Comparison of ENCODE assay signal across 8 mouse cellular contexts in the genomic region with DNA sequence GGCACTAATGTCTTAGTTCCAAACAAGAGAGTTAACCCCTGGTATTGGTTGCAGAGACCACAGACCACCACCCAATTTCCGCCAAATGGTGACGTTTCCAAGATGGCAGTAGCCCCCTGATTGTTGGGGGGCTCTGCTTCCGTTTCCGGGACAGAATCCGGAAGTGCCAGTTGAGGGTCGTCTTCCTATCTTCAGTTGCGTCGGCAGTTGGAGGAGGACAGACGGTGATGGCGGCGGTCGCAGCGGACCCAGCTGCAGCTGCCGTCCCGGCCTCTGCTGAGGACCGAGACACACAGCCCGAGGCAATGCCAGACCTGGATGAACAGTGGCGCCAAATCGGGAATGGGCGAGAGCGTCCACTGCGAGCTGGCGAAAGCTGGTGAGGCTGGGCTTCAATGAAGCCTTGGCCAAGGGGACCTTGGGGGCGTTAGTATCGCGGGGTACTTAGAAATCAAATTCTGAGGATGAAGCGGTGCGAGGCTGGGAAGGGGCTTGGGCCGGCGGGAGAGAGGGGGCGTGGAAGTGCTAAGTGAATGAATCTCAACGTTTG. TPM values are rescaled to one million over a fixed set of nuclear protein-coding genes. Genes with fewer than 3 reads are reported as not detected.
DNase-seq lines count a peak whose midpoint lies in the region; ATAC-seq and TF ChIP-seq lines count a peak whose summit lies in the region.

A gene (plus strand): TSS at position 166 of the 550 bp plus-strand sequence.

- peaks cover 11% of the 10 kb centered on the region; the same call in 1 of the 2 replicates for H3K4me1 ChIP-seq in G1E (ENCODE audit: insufficient read depth, low read depth, low read length)
- H3K4me1 ChIP-seq in heart, embryonic 12.5 days (replicated peaks) = no peaks in the 10 kb centered on the region
- peaks cover 4% of the 10 kb centered on the region; the same call in 1 of the 2 replicates for H3K4me1 ChIP-seq in liver, embryonic 16.5 days (ENCODE audit: control insufficient read depth, low read depth, low read length)

- peak within 1 kb of the TSS; percentile 77 for H3K9ac ChIP-seq in heart, embryonic 12.5 days
- peak within 1 kb of the TSS; percentile 69 for H3K9ac ChIP-seq in liver, embryonic 16.5 days (ENCODE audit: low read depth, low read length)

- WGBS in heart, embryonic 12.5 days = 14% methylated on average over 32 of the region's 32 CpGs
- WGBS in liver, embryonic 16.5 days (ENCODE audit: insufficient replicate concordance) = 23% methylated on average over 32 of the region's 32 CpGs

- TF ChIP-seq CTCF in G1E (IDR thresholded peaks at IDR 0.05; ENCODE audit: low read depth, low read length) = no peak

- H3K27me3 ChIP-seq in G1E (ENCODE audit: insufficient read depth, low read length) = no peaks in the 10 kb centered on the region
- H3K27me3 ChIP-seq in heart, embryonic 12.5 days (replicated peaks) = no peaks in the 10 kb centered on the region
- H3K27me3 ChIP-seq in liver, embryonic 16.5 days (ENCODE audit: control insufficient read depth, insufficient read depth, low read depth, low read length) = no peaks in the 10 kb centered on the region

- peak within 1 kb of the TSS; percentile 58 for H3K4me2 ChIP-seq in heart, embryonic 12.5 days
- peak within 1 kb of the TSS; percentile 80 for H3K4me2 ChIP-seq in liver, embryonic 16.5 days (ENCODE audit: low read depth, low read length)

- peaks cover 35% of the 10 kb centered on the region for H3K36me3 ChIP-seq in G1E (replicated peaks)
- peaks cover 11% of the 10 kb centered on the region for H3K36me3 ChIP-seq in heart, embryonic 12.5 days
- H3K36me3 ChIP-seq in liver, embryonic 16.5 days (ENCODE audit: control insufficient read depth, insufficient read depth) = peaks cover under 1% of the 10 kb centered on the region

- no peak for ATAC-seq in G1E (ENCODE audit: extremely low read depth, insufficient number of reproducible peaks, low FRiP score, poor library complexity, severe bottlenecking)
- no peak; the same call in 1 of the 2 replicates for ATAC-seq in heart, embryonic 12.5 days (ENCODE audit: insufficient number of reproducible peaks, low FRiP score)
- ATAC-seq in liver, embryonic 16.5 days (ENCODE audit: low read depth) = peak; percentile 10; the same call in 1 of the 2 replicates
- no peak for ATAC-seq in activated CD4-positive, CD25-positive, alpha-beta regulatory T cell, adult 4 months

- DNase-seq in A20 (ENCODE audit: low read depth, low spot score) (peak; percentile 59), G1E (ENCODE audit: low spot score) (peak; percentile 42)
- peak; percentile 82 for DNase-seq in embryo, embryonic 10.5 days (ENCODE audit: low spot score)
- peak; percentile 38 to 39 for DNase-seq in layer of hippocampus, adult 18-20 months (ENCODE audit: low spot score in 2 of 2)
- DNase-seq in retina, embryonic 14.5 days (ENCODE audit: low spot score) = peak; percentile 66

- H3K9me3 ChIP-seq in G1E (replicated peaks) = no peaks in the 10 kb centered on the region
- H3K9me3 ChIP-seq in heart, embryonic 12.5 days (replicated peaks) = no peaks in the 10 kb centered on the region
- H3K9me3 ChIP-seq in liver, embryonic 16.5 days (replicated peaks; ENCODE audit: control insufficient read depth, low read length) = no peaks in the 10 kb centered on the region

- peak within 1 kb of the TSS; percentile 79 for H3K4me3 ChIP-seq in G1E (ENCODE audit: low read depth, low read length)
- peak within 1 kb of the TSS; percentile 62 for H3K4me3 ChIP-seq in heart, embryonic 12.5 days
- H3K4me3 ChIP-seq in liver, embryonic 16.5 days (ENCODE audit: low read depth, low read length) = peak within 1 kb of the TSS; percentile 71

- H3K27ac ChIP-seq in heart, embryonic 12.5 days (ENCODE audit: poor library complexity, severe bottlenecking) = peak within 1 kb of the TSS; percentile 95
- H3K27ac ChIP-seq in liver, embryonic 16.5 days (ENCODE audit: low read length) = peak within 1 kb of the TSS; percentile 83

RNA-seq across cellular contexts. Expression of the gene that starts here (rescaled TPM):
- total RNA-seq in G1E (2014; fragmentation: Nextera tagmentation) = 84.4 and 90.8 TPM in 2 replicates
- 34.3 and 34.6 TPM in 2 replicates for total RNA-seq in G1E (2017)
- polyA plus RNA-seq in G1E (2012) = 16.7 and 18.8 TPM in 2 replicates
- 43.7 and 45.4 TPM in 2 replicates for polyA plus RNA-seq in heart, embryonic 12.5 days (2016; fragmentation: Nextera tagmentation; extraction: Ambion mirVana)
- total RNA-seq in layer of hippocampus, adult 18-20 months (2021) = 100 to 1,000 TPM; 114 to 129 TPM
- 5.9 and 6.7 TPM in 2 replicates for polyA plus RNA-seq in liver, embryonic 16.5 days (2015; fragmentation: Nextera tagmentation; extraction: Ambion mirVana)
- 1 to 10 TPM; 6.1 to 6.6 TPM for polyA plus RNA-seq in activated CD4-positive, CD25-positive, alpha-beta regulatory T cell, adult 4 months (2017; shearing (Covaris generic))
